Mouse (Mus musculus): ENCODE measurements at regions not wholly inside any gene's neighbourhood (a gene's known extent, or its start where the extent isn't known, plus 50 kb on each side); places are given as distances from the start of the nearest gene placed in this dataset.
A peak's percentile ranks its signal among the peaks of the same experiment; 100 is the strongest.

- Histone ChIP-seq H3K4me3 (ENCODE audit: low read depth, low read length) (no peak overlapping the region), H3K27ac (ENCODE audit: low read depth, low read length) (no peak overlapping the region), H3K9me3 (ENCODE audit: low read length) (no peaks in the 10 kb centered on the region), H3K4me1 (ENCODE audit: insufficient read depth) (no peaks in the 10 kb centered on the region), H3K36me3 (ENCODE audit: insufficient read depth) (no peaks in the 10 kb centered on the region), H3K27me3 (ENCODE audit: insufficient read depth, low read length) (no peaks in the 10 kb centered on the region; the same call in 1 of the 2 replicates), H3K9ac (no peak overlapping the region), H3K4me2 (ENCODE audit: low read depth) (no peak overlapping the region)
- no peak for DNase-seq
- WGBS = 69% methylated on average over 8 of the region's 8 CpGs
- no peak for TF ChIP-seq CTCF (IDR thresholded peaks at IDR 0.05; ENCODE audit: low read depth)
- ATAC-seq = no peak
Measured at GRCm38 (mm10) chr13:71036000-71036399, 194.4 kb upstream of the Adamts16 start.

- no peak for ATAC-seq
- Histone ChIP-seq H3K9me3 (ENCODE audit: low read length) (no peaks in the 10 kb centered on the region), H3K36me3 (ENCODE audit: insufficient read depth) (no peaks in the 10 kb centered on the region), H3K27ac (ENCODE audit: low read depth, low read length) (no peak overlapping the region), H3K27me3 (ENCODE audit: insufficient read depth, low read length) (no peaks in the 10 kb centered on the region; the same call in 1 of the 2 replicates), H3K4me1 (ENCODE audit: insufficient read depth) (no peaks in the 10 kb centered on the region), H3K4me2 (ENCODE audit: low read depth) (no peak overlapping the region), H3K9ac (no peak overlapping the region), H3K4me3 (ENCODE audit: low read depth, low read length) (no peak overlapping the region)
- 73% methylated on average over 13 of the region's 13 CpGs for WGBS
- TF ChIP-seq CTCF (IDR thresholded peaks at IDR 0.05; ENCODE audit: low read depth) = no peak
- DNase-seq = no peak
Measured at GRCm38 (mm10) chr13:71034926-71035687, 193.5 kb upstream of the Adamts16 start.

GRCm38 (mm10) chr13:71008216-71008615 lies 166.6 kb upstream of the Adamts16 start:
- Histone ChIP-seq H3K4me1 (ENCODE audit: insufficient read depth) (no peaks in the 10 kb centered on the region), H3K4me2 (ENCODE audit: low read depth) (no peak overlapping the region)

GRCm38 (mm10) chr13:71006117-71006516 lies 164.5 kb upstream of the Adamts16 start:
- Histone ChIP-seq H3K27me3 (ENCODE audit: insufficient read depth, low read length) (0 out of 2 replicates have a peak, but pooled peaks cover 2% of the 10 kb centered on the region), H3K36me3 (ENCODE audit: insufficient read depth) (no peaks in the 10 kb centered on the region), H3K9me3 (ENCODE audit: low read length) (no peaks in the 10 kb centered on the region), H3K9ac (no peak overlapping the region), H3K4me3 (ENCODE audit: low read depth, low read length) (no peak overlapping the region), H3K4me2 (ENCODE audit: low read depth) (no peak overlapping the region), H3K27ac (ENCODE audit: low read depth, low read length) (no peak overlapping the region), H3K4me1 (ENCODE audit: insufficient read depth) (no peaks in the 10 kb centered on the region)
- ATAC-seq (0 out of 2 replicates have a peak, but pooled peaks have one; percentile 49), DNase-seq (peak; percentile 71)
- WGBS = 5% methylated on average over 1 of the region's 1 CpGs
- TF ChIP-seq CTCF (IDR thresholded peaks at IDR 0.05; ENCODE audit: low read depth) = peak; percentile 77

More at GRCm38 (mm10) chr13:71008216-71008615, 166.6 kb upstream of the Adamts16 start:
- Histone ChIP-seq H3K27ac (ENCODE audit: low read depth, low read length) (no peak overlapping the region), H3K27me3 (ENCODE audit: insufficient read depth, low read length) (0 out of 2 replicates have a peak, but pooled peaks cover 2% of the 10 kb centered on the region), H3K9me3 (ENCODE audit: low read length) (no peaks in the 10 kb centered on the region), H3K4me3 (ENCODE audit: low read depth, low read length) (no peak overlapping the region), H3K9ac (no peak overlapping the region), H3K36me3 (ENCODE audit: insufficient read depth) (no peaks in the 10 kb centered on the region)
- ATAC-seq (peak; percentile 34), DNase-seq (peak; percentile 88)
- WGBS = 17% methylated on average over 3 of the region's 3 CpGs
- TF ChIP-seq CTCF (IDR thresholded peaks at IDR 0.05; ENCODE audit: low read depth) = peak; percentile 77

- no peaks in the 10 kb centered on the region for H3K9me3 ChIP-seq (ENCODE audit: low read length)
- H3K4me3 ChIP-seq (ENCODE audit: low read depth, low read length) = no peak overlapping the region
- no peaks in the 10 kb centered on the region for H3K36me3 ChIP-seq (ENCODE audit: insufficient read depth)
- no peak overlapping the region for H3K9ac ChIP-seq
- no peak overlapping the region for H3K4me2 ChIP-seq (ENCODE audit: low read depth)
- 0 out of 2 replicates have a peak, but pooled peaks cover 2% of the 10 kb centered on the region for H3K27me3 ChIP-seq (ENCODE audit: insufficient read depth, low read length)
- 44% methylated on average over 3 of the region's 3 CpGs for WGBS
- ATAC-seq (no peak), DNase-seq (no peak)
- no peak for TF ChIP-seq CTCF (IDR thresholded peaks at IDR 0.05; ENCODE audit: low read depth)
- no peak overlapping the region for H3K27ac ChIP-seq (ENCODE audit: low read depth, low read length)
- H3K4me1 ChIP-seq (ENCODE audit: insufficient read depth) = no peaks in the 10 kb centered on the region
Measured at GRCm38 (mm10) chr13:71003517-71003916, 161.9 kb upstream of the Adamts16 start.

GRCm38 (mm10) chr13:71001278-71001677 lies 159.7 kb upstream of the Adamts16 start:
- Histone ChIP-seq H3K9ac (no peak overlapping the region), H3K4me3 (ENCODE audit: low read depth, low read length) (no peak overlapping the region), H3K9me3 (ENCODE audit: low read length) (no peaks in the 10 kb centered on the region), H3K4me2 (ENCODE audit: low read depth) (no peak overlapping the region), H3K27ac (ENCODE audit: low read depth, low read length) (no peak overlapping the region), H3K27me3 (ENCODE audit: insufficient read depth, low read length) (no peaks in the 10 kb centered on the region), H3K4me1 (ENCODE audit: insufficient read depth) (no peaks in the 10 kb centered on the region), H3K36me3 (ENCODE audit: insufficient read depth) (no peaks in the 10 kb centered on the region)
- DNase-seq = peak; percentile 85
- WGBS = 0% methylated on average over 2 of the region's 2 CpGs
- TF ChIP-seq CTCF (IDR thresholded peaks at IDR 0.05; ENCODE audit: low read depth) = peak; percentile 95
- peak; percentile 83 for ATAC-seq

DNA sequence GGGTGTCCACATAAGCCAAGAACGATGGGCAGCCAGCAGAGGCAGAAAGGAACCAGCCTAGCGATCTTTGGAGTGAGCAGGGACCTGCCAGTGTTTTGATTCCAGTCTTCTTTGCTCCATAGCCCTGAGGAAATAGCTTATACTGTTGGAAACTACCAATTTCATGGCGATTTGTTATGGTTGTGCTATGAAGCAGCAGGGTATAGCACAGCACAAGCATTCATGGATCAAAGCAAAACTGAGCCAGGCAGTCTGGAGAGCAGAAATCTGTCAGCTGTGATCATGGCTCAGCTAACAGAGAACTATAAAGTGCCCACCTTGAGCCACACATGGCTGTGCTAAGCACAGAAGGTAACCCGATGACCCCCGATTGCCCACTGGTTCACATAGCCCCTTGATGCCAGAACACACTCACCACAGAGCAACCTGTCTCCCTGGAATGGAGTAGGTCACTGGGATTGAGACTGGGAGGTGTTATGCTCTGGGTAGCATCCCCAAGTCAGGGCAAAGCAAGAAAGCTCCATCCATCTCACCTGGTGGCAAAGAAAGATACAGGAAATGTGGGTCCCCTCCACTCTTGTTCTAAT lies 158.9 kb upstream of the Adamts16 start:
- no peaks in the 10 kb centered on the region for H3K9me3 ChIP-seq (ENCODE audit: low read length)
- H3K27ac ChIP-seq (ENCODE audit: low read depth, low read length) = no peak overlapping the region
- 77% methylated on average over 5 of the region's 5 CpGs for WGBS
- H3K4me2 ChIP-seq (ENCODE audit: low read depth) = no peak overlapping the region
- H3K4me3 ChIP-seq (ENCODE audit: low read depth, low read length) = no peak overlapping the region
- ATAC-seq (no peak), DNase-seq (no peak)
- H3K9ac ChIP-seq = no peak overlapping the region
- no peaks in the 10 kb centered on the region for H3K27me3 ChIP-seq (ENCODE audit: insufficient read depth, low read length)
- H3K36me3 ChIP-seq (ENCODE audit: insufficient read depth) = no peaks in the 10 kb centered on the region
- H3K4me1 ChIP-seq (ENCODE audit: insufficient read depth) = no peaks in the 10 kb centered on the region
- no peak for TF ChIP-seq CTCF (IDR thresholded peaks at IDR 0.05; ENCODE audit: low read depth)
